Mouse (Mus musculus) G1E (cell line): Measurements from ENCODE around the gene Men1.
A peak's percentile ranks its signal among the peaks of the same experiment; 100 is the strongest.

Experiments
- CTCF ChIP-seq: IDR thresholded peaks from 2 replicates; pipeline ENCODE4 v1.5.1; 2012; ENCODE audit warnings: low read depth, low read length, inconsistent platforms, mixed read lengths
- GATA1 ChIP-seq: IDR thresholded peaks from 2 replicates; pipeline ENCODE4 v1.6.1; 2012; ENCODE audit warnings: borderline replicate concordance, low read length, inconsistent platforms, mixed read lengths
- TAL1 ChIP-seq: conservative IDR thresholded peaks from 2 replicates; pipeline ENCODE4 v1.6.1; 2012; ENCODE audit warnings: low read depth, low read length, inconsistent platforms, mixed read lengths

DNA sequence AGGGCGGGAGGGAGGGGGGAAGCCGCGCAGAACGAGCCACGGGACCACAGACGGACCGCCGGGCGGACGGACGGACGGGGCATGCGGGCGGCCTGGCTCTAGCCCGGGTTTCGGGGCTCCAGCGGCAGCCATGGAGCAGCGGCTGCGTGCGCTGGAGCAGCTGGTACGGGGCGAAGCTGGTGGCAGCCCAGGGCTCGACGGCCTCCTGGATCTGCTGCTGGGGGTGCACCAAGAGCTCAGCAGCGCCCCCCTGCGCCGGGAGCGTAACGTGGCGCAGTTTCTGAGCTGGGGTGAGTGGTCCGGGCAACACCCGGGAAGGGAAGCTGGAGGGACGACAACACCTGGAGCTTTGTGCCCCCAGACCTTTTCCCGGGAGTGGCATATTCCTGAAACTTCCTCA lies 28.2 kb upstream of the Men1 start:
- peak; percentile 77 for TF ChIP-seq CTCF
- TF ChIP-seq GATA1: no peak
- TF ChIP-seq TAL1: no peak
